Mouse (Mus musculus) limb, embryonic 11.5 days (tissue): ENCODE data around the gene Pnpo. TPM values are rescaled to one million over a fixed set of nuclear protein-coding genes. Genes with fewer than 3 reads are reported as not detected.
A peak's percentile ranks its signal among the peaks of the same experiment; 100 is the strongest.

Source experiments
- ATAC-seq: fragments of 200-750 bp; cut with Nextera tagmentation; 2 replicates; pipeline ENCODE4 v1.8.0; 2017; ENCODE audit warnings: low read depth; ENCODE audit not compliant: insufficient number of reproducible peaks, low FRiP score, low TSS enrichment
- DNase-seq: peaks from one replicate; pipeline ENCODE4 v3.0.0-alpha.2; 2015; ENCODE audit warnings: low spot score
- H3K27ac ChIP-seq: fragments of 300-500 bp; sonication (generic); replicated peaks from 2 replicates; pipeline ENCODE4 v1.5.1; 2014; ENCODE audit warnings: low read depth, mild to moderate bottlenecking, low read length
- H3K27me3 ChIP-seq: fragments of 300-500 bp; sonication (generic); 2 replicates; pipeline ENCODE4 v1.6.1; 2014; ENCODE audit warnings: mild to moderate bottlenecking, low read length, mixed read lengths; ENCODE audit not compliant: control insufficient read depth, insufficient read depth
- H3K36me3 ChIP-seq: fragments of 300-500 bp; sonication (generic); 2 replicates; pipeline ENCODE4 v1.6.1; 2014; ENCODE audit warnings: mild to moderate bottlenecking, low read length, moderate library complexity, mixed read lengths; ENCODE audit not compliant: control insufficient read depth, insufficient read depth
- H3K4me1 ChIP-seq: fragments of 300-500 bp; sonication (generic); 2 replicates; pipeline ENCODE4 v1.6.1; 2014; ENCODE audit warnings: low read length, mixed read lengths; ENCODE audit not compliant: control insufficient read depth, insufficient read depth
- H3K4me2 ChIP-seq: fragments of 300-500 bp; sonication (generic); 2 replicates; pipeline ENCODE4 v1.6.1; 2014; ENCODE audit warnings: low read depth, mild to moderate bottlenecking, moderate library complexity; ENCODE audit not compliant: severe bottlenecking
- H3K4me3 ChIP-seq: fragments of 300-500 bp; sonication (generic); 2 replicates; pipeline ENCODE4 v1.5.1; 2014; ENCODE audit warnings: low read depth, low read length
- H3K9ac ChIP-seq: fragments of 300-500 bp; sonication (generic); 2 replicates; pipeline ENCODE4 v1.6.1; 2014; ENCODE audit warnings: mild to moderate bottlenecking, low read length
- H3K9me3 ChIP-seq: fragments of 300-500 bp; sonication (generic); 2 replicates; pipeline ENCODE4 v1.6.1; 2016; ENCODE audit warnings: low read length; ENCODE audit not compliant: control insufficient read depth
- WGBS: fragments of 180-500 bp; shearing (Covaris S2); extraction: QIAGEN DNeasy Blood & Tissue Kit; methylation state at CpG from one replicate; pipeline ENCODE4 v1.1.7; 2014; 5-methylcytosine and 5-hydroxymethylcytosine counted together
- polyA plus RNA-seq: library from polyadenylated mRNA; unstranded; fragments of >200 nt; fragmentation: Nextera tagmentation; extraction: Ambion mirVana; gene quantifications from 2 replicates; pipeline ENCODE4 v1.2.1, GENCODE M21; 2014

Pnpo gene
- polyA plus RNA-seq, 1 experiment from 2014 or later: 25.5 TPM

DNA sequence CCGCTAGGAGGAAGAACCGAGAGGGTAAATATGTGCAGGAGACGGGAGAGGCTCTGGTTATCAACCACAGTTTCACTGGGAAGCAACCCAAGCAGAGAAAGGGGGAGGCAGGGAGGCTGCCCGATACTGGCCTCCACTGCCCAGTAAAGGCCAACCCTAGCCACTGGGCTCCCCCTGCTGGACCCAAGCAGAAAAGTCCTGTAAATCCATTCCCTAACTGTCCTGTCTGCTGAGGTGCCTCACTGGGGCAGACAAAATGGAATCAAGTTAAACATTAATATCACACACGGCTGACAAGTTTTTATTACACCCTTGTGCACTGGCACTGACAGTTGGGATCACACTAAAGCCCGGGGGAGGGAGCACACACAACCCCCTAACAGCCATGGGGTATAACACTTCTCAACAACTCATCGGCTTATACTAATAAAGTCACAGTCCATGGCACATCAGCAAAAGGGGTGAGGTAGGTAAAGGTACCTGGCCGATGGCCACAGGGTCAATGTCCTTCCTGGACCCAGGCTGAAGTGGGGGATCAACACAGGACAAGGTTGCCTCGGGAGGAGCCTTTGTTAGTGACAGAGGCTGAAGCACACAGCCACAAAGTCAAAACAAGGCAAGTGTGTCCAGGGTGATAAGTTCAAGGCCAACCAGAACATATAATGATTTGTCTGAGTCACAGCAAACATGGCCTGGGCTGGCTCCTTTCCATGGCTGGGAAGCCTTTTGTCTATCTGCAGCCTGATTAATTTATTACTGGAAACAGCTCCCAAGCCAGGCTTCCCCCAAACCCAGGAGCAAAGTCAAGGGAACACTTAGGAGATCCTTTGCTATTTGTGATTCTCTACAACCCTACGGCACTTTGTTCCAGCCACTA, 6.0 kb downstream of the Pnpo start:
- Histone ChIP-seq H3K4me2 (no peak overlapping the region), H3K36me3 (no peaks in the 10 kb centered on the region), H3K27ac (no peak overlapping the region), H3K9me3 (no peaks in the 10 kb centered on the region), H3K4me3 (no peak overlapping the region), H3K4me1 (0 out of 2 replicates have a peak, but pooled peaks cover 3% of the 10 kb centered on the region), H3K9ac (no peak overlapping the region), H3K27me3 (no peaks in the 10 kb centered on the region)
- WGBS: 56% methylated on average over 10 of the region's 10 CpGs
- ATAC-seq (no peak), DNase-seq (peak; percentile 56)

DNA sequence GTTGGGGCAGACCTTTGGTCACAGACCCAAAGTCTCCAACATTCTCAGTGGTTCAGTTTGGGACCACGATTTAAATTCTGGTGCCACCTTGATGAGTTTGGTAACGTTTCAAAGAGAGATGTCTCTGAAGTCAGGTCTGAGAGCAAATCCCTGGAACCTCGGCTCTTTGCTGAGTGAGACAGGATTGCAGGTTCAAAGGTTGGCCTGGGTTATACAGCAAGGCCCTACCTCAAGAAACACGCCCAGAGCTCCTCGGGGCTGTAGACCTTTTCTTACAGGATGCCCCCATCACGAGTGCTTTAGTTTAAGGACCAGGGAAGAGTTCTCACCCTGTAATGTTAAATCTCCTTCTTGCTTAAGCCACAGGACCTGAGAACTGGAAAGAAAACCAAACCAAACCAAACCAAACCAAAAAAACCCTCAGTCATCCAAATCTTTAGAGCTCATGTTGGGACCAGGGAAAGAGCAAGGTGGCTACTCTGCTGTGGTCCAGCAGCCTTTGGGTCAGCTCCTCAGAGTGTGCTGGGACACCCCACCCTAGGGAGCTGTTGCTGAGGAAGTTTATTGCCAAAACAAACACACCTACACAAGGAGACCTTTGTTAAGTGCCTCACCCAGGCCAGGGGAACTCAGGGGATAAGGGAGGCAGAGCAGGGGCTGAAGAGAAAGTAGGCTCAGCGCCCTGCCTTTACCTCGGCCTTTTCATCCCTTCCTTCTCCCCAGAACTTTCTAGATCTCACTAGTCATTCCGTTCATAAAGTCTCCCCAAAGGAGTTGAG, 7.7 kb downstream of the Pnpo start:
- Histone ChIP-seq H3K27me3 (no peaks in the 10 kb centered on the region), H3K9me3 (no peaks in the 10 kb centered on the region), H3K4me2 (no peak overlapping the region), H3K4me3 (no peak overlapping the region), H3K4me1 (0 out of 2 replicates have a peak, but pooled peaks cover 3% of the 10 kb centered on the region), H3K27ac (no peak overlapping the region), H3K9ac (no peak overlapping the region), H3K36me3 (no peaks in the 10 kb centered on the region)
- 87% methylated on average over 9 of the region's 9 CpGs for WGBS
- no peak for ATAC-seq
- no peak for DNase-seq

DNA sequence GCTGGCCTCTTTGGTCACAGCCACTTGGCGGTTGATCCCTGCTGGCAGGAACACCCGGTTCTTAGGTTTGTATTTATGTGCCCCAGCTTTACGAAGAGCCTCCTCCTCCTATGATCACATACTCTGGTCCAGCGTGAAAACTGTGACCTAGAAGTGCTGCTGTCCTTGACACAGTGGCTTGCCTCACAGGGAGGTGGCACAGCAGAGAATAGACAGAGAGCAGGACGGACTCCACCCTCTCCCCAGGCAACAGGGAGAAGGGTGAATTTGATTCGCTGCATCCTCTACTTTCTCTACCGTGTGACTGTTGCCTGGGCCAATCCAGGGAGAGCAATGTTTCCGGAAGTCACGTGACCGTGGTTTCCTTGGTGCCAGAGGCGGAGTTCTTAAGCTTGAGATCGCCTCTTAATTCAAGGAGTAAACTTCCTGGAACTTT, 8.8 kb downstream of the Pnpo start:
- DNase-seq: peak; percentile 55
- H3K27me3 ChIP-seq: peaks cover under 1% of the 10 kb centered on the region
- 25% methylated on average over 12 of the region's 12 CpGs for whole genome bisulfite sequencing
- no peak overlapping the region for H3K9ac ChIP-seq
- no peaks in the 10 kb centered on the region for H3K9me3 ChIP-seq
- no peaks in the 10 kb centered on the region for H3K36me3 ChIP-seq
- H3K4me2 ChIP-seq: no peak overlapping the region; the same call in 1 of the 2 replicates
- H3K4me3 ChIP-seq: no peak overlapping the region
- ATAC-seq: no peak
- 0 out of 2 replicates have a peak, but pooled peaks cover 3% of the 10 kb centered on the region for H3K4me1 ChIP-seq
- H3K27ac ChIP-seq: no peak overlapping the region

DNA sequence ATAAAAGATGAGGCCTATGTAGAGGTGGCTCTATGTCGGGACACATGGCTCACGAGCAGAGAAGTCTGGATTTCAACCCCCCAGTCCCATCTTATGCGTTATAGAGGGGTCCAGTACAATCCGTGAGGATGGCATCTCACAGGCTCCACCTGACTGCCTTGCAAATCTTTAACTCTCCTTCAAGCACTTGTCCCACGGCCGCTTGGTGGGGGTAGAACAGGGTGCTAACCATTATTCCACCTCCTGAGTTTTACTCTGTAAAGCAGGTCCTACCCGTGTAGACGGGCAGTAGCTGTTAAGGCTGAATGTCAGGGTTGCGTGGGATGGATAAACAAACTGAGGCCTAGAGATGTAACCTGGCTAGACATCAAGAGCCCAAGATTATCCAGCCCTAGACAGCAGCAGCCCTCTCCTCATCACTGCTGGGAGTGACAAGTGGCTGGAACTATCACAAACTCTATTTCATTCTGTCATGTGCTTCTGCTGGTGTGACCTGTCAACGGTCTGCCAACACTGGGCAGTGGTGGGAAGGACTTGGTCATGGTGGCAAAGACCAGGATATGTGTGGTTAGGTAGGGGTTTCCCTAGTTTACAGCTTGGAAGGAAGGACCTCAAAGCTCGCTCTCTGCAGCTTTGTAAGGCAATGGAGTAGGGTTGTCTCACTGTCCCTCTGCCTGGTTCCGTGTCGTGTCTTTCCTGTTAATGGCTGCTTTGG, 10.1 kb downstream of the Pnpo start:
- WGBS: 94% methylated on average over 13 of the region's 13 CpGs
- no peak overlapping the region for H3K27ac ChIP-seq

DNA sequence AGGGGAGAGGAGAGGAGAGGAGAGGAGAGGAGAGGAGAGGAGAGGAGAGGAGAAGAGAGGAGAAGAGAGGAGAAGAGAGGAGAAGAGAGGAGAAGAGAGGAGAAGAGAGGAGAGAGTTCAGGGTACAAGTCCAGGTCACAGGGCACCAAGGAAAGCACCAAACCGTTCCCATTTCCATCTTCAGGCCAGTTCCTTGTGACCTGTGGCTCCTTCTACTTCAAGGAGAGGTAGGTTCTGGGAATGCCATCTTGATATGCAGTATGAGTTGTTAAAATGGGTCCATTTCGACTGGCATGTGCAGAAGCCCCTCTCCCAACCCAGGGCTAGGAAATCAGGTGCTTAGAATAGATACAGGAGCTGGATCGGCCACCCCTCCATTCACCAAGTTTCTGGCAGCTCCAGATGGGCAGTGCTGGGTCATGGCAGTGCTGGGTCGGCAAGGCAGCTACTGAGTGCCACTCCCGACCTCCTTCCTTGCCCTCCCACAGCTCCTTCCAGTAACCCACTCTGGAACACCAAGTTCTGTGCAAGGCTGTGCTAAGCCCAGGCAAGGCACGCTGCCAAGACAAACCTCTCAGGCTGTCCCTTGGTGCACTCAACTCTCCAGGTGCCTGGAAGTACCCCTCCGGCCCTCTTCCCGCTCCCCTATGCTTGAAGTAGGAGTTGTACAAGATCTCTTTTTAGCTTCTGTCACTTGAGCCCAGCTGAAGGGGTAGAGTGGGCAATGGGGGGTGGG, 12.3 kb downstream of the Pnpo start:
- H3K9ac ChIP-seq: no peak overlapping the region
- WGBS: 63% methylated on average over 8 of the region's 8 CpGs
- H3K27ac ChIP-seq: no peak overlapping the region
- no peaks in the 10 kb centered on the region for H3K9me3 ChIP-seq
- H3K4me1 ChIP-seq: 0 out of 2 replicates have a peak, but pooled peaks cover 3% of the 10 kb centered on the region
- no peak overlapping the region for H3K4me3 ChIP-seq
- H3K4me2 ChIP-seq: no peak overlapping the region
- ATAC-seq (no peak), DNase-seq (no peak)
- no peaks in the 10 kb centered on the region for H3K36me3 ChIP-seq
- H3K27me3 ChIP-seq: peaks cover 14% of the 10 kb centered on the region

More for the DNA sequence above, 10.1 kb downstream of the Pnpo start:
- ATAC-seq (no peak), DNase-seq (no peak)
- Histone ChIP-seq H3K4me1 (0 out of 2 replicates have a peak, but pooled peaks cover 3% of the 10 kb centered on the region), H3K4me2 (no peak overlapping the region), H3K36me3 (no peaks in the 10 kb centered on the region), H3K9ac (no peak overlapping the region), H3K4me3 (no peak overlapping the region), H3K27me3 (peaks cover 11% of the 10 kb centered on the region), H3K9me3 (no peaks in the 10 kb centered on the region)

DNA sequence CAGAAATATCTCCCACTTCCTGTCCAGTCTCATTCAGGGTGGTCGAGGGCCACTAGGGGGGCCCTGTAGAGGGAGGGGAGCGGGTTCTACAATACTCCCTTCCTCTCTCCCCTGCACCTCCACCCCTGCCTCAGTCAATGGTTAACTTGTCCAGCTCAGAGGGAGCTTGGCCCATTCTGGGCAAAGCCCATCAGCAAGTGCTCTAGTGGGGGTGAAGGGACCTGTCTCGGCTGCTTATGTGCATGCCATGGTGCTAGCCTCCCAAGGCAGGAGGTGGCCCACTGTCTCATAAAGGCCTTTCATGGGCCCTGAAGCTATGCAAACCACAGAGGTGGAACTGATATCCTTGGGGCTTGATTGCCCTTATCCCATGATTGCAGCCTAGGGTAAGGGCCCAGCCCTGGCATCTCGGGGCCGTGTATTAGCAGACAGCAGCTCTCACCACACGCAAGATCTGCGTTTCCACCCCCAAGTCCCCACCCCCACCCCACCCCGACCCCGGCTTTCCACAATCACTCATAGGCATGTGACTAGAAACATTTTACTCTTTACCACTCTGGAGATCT, 13.9 kb downstream of the Pnpo start:
- ATAC-seq: no peak
- H3K9ac ChIP-seq: no peak overlapping the region
- WGBS: 64% methylated on average over 9 of the region's 9 CpGs
- H3K27ac ChIP-seq: no peak overlapping the region
- H3K4me1 ChIP-seq: 0 out of 2 replicates have a peak, but pooled peaks cover under 1% of the 10 kb centered on the region
- no peak overlapping the region; the same call in 1 of the 2 replicates for H3K4me2 ChIP-seq
- peaks cover 14% of the 10 kb centered on the region for H3K27me3 ChIP-seq
- no peak for DNase-seq
- no peak overlapping the region for H3K4me3 ChIP-seq
- H3K9me3 ChIP-seq: no peaks in the 10 kb centered on the region
- H3K36me3 ChIP-seq: no peaks in the 10 kb centered on the region

DNA sequence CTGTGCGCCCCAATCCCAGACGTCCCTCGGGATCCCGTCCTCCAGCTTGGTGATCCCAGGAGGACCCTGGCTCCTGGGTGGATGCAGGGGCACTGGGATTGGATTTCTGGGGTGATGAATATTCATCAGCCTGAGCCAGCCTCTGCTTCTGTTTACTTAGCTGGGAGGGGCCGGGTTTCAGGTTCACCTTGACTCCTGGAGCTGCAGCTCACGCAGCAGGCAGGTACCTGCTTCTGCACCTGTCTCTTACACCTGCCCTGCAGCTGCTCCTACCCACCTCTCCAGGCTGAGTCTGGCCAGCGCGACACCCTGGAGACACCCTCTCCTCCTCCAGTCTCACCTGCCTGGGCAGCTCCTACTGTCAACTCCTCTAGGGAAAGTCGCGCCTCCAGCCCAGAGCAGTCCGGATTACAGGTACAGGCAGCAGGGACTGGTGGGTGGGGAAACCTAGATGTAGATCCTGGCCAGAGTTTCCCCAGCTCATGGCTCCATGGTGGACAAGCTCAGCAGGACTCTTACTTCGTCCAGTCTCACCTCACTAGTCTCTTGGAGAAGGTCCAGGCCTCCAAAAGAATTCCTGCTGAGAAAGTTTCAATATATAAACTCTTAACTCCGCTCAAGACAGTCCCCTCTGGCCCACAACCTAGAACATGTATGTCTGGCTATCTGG, 14.6 kb downstream of the Pnpo start:
- no peaks in the 10 kb centered on the region for H3K36me3 ChIP-seq
- H3K4me3 ChIP-seq: no peak overlapping the region
- no peak overlapping the region for H3K27ac ChIP-seq
- peaks cover 14% of the 10 kb centered on the region for H3K27me3 ChIP-seq
- H3K4me2 ChIP-seq: no peak overlapping the region
- ATAC-seq: no peak
- H3K9me3 ChIP-seq: no peaks in the 10 kb centered on the region
- no peak overlapping the region for H3K9ac ChIP-seq
- WGBS: 14% methylated on average over 13 of the region's 13 CpGs
- no peak for DNase-seq
- H3K4me1 ChIP-seq: no peaks in the 10 kb centered on the region
